Mouse (Mus musculus): ENCODE data around the gene Gcc2.

GRCm38 (mm10) chr10:58206639-58207404 lies 48.5 kb upstream of the Gcc2 start:
- TF ChIP-seq CTCF (IDR thresholded peaks at IDR 0.05; ENCODE audit: low read depth, low read length) (no peak), POLR2A (IDR thresholded peaks at IDR 0.05; ENCODE audit: insufficient read depth, low read length) (no peak)
